Mouse (Mus musculus) cortical plate, adult 2 months (tissue): ENCODE results near the gene Ddx20. TPM values are rescaled to one million over a fixed set of nuclear protein-coding genes. Genes with fewer than 3 reads are reported as not detected.
A peak's percentile ranks its signal among the peaks of the same experiment; 100 is the strongest.

Experiments
- H3K27ac ChIP-seq: fragments of 200-500 bp; 2 replicates; pipeline ENCODE4 v1.5.1; 2012; ENCODE audit warnings: low read length, control low read depth, inconsistent platforms; ENCODE audit not compliant: insufficient read depth
- H3K4me1 ChIP-seq: fragments of 200-500 bp; 2 replicates; pipeline ENCODE4 v1.6.1; 2011; ENCODE audit warnings: low read length; ENCODE audit not compliant: control insufficient read depth, insufficient read depth
- H3K4me3 ChIP-seq: fragments of 200-500 bp; 2 replicates; pipeline ENCODE4 v1.5.1; 2011; ENCODE audit warnings: mild to moderate bottlenecking, low read length, control low read depth; ENCODE audit not compliant: insufficient read depth
- CTCF ChIP-seq: fragments of 200-500 bp; IDR thresholded peaks from 2 replicates; pipeline ENCODE4 v1.5.1; 2011; ENCODE audit warnings: mild to moderate bottlenecking, control low read depth, low read length; ENCODE audit not compliant: insufficient read depth; ENCODE audit errors: extremely low read depth
- POLR2A ChIP-seq: fragments of 200-500 bp; IDR thresholded peaks from 2 replicates; pipeline ENCODE4 v1.6.1; 2011; ENCODE audit warnings: mild to moderate bottlenecking, low read length, control low read depth; ENCODE audit not compliant: insufficient read depth; ENCODE audit errors: extremely low read depth
- polyA plus RNA-seq: library from polyadenylated mRNA; depleted of rRNA; stranded (reverse); fragments of >200 nt; gene quantifications from 2 replicates; pipeline ENCODE4 v1.2.3, GENCODE M21; 2012

Gene Ddx20
- polyA plus RNA-seq, 1 experiment = 9.1 TPM

DNA sequence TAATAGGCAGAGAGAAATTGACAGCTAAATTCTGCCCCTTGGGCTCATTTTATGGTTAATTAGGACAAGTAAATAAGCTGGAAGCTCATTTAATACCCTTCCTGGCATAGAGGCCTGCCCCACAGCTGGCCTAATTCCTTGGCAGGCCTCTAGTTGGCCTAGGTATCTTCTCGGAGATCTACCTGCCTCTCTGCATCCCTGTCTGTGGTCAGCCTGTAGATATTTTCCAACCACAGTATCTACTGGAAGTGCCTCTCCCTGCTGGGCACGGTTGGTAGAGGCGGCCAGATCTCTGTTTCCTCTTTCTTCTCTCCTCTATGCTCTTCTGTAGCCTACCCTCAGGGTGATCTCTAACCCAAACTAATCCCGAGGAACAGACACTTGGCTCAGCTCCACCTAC is 32.6 kb upstream of the Ddx20 start:
- Histone ChIP-seq H3K4me3 (no peak overlapping the region), H3K27ac (no peak overlapping the region)

DNA sequence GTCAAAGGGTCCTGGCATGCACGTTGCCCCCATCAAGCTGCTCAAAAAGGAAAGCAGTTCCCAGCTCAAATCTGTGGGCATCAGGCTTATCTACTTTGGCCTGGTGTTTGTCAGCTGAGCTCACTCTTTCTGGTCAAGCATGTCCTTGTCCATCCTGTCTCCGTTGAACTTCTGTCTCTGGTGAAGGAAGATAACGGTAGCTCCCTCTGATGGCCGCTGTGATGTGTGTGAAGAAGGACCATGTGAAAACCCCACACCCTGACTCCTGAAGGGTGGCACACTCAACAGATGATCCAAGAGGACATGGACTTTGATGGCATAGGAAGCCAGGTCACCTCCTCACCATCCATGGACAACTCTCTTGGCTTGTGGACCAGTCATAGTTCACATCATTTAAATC is 31.4 kb upstream of the Ddx20 start:
- no peak overlapping the region for H3K4me3 ChIP-seq
- TF ChIP-seq CTCF = peak; percentile 25; the same call in 1 of the 2 replicates
- TF ChIP-seq POLR2A = peak; percentile 35; the same call in 1 of the 2 replicates
- H3K4me1 ChIP-seq = no peaks in the 10 kb centered on the region; the same call in 1 of the 2 replicates
- H3K27ac ChIP-seq = no peak overlapping the region

More for the DNA sequence above, 32.6 kb upstream of the Ddx20 start:
- TF ChIP-seq POLR2A (peak; percentile 59; the same call in 1 of the 2 replicates), CTCF (no peak)
- no peaks in the 10 kb centered on the region for H3K4me1 ChIP-seq

DNA sequence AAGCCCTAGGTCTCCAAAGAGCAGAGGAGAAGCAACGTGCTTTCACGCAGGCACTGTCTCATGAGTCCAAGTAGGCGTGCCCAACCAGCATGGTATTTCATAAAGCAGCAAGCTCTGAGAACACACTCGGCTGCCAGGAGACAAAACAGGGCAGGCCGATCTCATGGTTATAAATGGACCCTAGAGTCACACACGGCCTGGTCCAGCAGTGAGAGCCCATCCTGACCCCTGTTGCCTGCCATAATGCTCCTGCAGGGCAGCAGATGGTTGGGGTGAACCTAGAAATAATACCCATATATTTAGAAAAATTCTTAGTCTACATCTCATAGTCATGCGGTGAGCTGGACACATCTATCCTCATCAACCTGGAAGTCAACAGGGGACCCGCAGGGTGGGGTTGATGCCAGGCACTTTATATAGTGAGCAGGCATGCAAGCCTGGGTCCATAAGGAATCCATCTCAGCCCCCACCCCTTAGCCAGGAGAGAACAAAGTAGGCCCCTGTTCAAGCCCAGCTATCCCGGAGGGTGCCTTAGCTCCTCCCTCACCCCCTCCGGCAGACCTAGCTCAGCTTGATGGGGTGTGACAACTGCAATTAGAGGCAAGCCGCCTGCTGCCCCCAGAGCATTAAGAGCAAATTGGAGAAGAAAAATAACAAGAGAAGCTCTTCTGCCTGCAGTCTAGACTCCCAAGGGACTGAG is 30.6 kb upstream of the Ddx20 start:
- no peak overlapping the region for H3K4me3 ChIP-seq
- TF ChIP-seq POLR2A (peak; percentile 65), CTCF (no peak)
- no peaks in the 10 kb centered on the region; the same call in 1 of the 2 replicates for H3K4me1 ChIP-seq
- H3K27ac ChIP-seq = no peak overlapping the region

DNA sequence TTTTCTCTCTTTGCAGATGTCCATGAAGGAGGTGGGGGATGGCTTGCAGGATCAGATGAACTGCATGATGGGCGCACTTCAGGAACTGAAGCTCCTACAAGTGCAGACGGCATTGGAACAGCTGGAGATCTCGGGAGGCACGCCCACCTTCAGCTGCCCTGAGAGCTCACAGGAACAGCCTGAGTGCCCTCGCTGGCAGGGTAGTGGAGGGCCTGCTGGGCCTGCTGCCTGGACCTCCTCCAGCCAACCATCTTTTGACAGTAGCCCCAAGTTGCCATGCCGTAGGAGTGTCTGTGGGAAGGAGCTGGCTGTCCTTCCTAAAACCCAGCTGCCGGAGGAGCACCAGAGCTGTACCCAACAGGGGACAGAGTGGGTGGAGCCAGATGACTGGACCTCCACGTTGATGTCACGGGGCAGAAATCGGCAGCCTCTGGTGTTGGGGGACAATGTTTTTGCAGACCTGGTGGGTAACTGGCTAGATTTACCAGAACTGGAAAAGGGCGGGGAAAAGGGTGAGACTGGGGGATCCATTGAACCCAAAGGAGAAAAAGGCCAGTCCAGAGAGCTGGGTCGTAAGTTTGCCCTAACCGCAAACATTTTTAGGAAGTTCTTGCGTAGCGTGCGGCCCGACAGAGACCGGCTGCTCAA is 29.1 kb upstream of the Ddx20 start:
- H3K27ac ChIP-seq = no peak overlapping the region
- no peak overlapping the region for H3K4me3 ChIP-seq
- TF ChIP-seq POLR2A (no peak), CTCF (no peak)
- no peaks in the 10 kb centered on the region; the same call in 1 of the 2 replicates for H3K4me1 ChIP-seq

DNA sequence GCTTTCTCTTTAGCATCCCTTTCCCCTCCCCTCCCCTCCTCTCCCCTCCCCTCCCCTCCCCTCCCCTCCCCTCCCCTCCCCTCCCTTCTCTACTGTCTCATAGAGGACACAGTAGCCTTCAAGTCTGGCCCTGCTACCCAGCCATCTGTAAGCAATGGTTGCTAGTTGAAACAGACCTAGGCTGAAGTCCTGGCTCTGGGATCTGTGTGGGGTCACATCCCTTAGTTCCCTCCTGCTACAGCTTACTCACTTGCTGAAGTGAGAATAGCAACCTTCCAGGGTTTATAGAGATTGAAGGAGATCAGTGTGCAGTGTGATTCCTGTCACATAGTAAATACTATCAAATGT is 27.4 kb upstream of the Ddx20 start:
- no peak for TF ChIP-seq POLR2A
- TF ChIP-seq CTCF = no peak
- no peak overlapping the region for H3K4me3 ChIP-seq
- H3K4me1 ChIP-seq = peaks cover 3% of the 10 kb centered on the region
- H3K27ac ChIP-seq = no peak overlapping the region

DNA sequence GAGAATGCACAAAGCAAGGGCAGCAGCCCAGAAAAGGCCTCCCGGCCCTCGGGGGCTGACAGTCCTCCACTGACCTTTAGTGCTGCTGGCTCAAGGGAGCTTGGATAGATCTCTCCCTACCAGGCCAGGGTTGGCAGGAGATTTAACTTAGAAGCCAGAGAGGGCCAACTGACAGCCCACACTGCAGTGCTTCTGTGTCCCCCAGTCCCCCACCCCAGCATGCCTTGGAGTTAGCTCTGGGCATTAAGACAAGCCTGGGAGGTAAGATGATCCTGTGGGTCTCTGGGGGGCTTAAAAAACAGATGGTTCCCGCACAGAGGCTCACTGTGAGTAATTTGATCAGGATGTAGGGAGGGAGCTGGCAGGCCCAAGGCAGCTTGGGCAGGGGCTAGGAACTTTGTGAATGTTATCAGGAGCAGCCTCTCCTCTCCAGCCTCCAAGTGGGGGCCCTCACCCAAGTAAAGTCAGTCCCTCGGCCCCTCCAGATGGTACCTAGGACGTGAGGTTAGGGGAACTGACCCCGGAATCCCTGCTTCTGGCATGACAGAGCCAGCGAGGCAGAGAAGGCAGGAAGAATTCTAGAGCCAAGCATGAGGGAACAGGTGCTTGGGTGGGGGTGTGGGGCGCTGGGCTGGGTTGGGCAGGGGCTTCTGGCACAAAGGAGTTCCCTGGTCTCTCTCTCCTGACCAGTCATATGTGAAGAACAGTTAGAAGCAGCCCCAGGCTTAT is 26.9 kb upstream of the Ddx20 start:
- Histone ChIP-seq H3K4me3 (no peak overlapping the region), H3K4me1 (peaks cover 5% of the 10 kb centered on the region), H3K27ac (no peak overlapping the region)
- TF ChIP-seq POLR2A = no peak
- TF ChIP-seq CTCF = no peak

DNA sequence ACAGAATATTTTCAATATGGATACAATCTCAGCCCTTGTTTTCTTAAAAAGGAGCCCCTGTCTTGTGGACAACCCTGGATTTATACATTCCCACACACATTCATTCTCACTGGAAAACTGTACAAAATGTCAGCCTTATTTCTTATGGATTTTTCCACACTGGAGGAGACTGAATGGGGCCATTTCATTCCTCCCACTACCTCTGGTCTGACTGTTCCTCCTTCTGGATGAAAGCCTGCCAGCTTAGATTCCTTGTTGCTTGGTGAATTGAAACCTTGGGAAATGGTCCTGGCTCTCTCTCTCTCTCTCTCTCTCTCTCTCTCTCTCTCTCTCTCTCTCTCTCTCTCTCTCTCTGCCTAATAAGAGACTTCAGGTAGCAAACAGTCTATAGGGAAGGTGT is 25.5 kb upstream of the Ddx20 start:
- peaks cover 7% of the 10 kb centered on the region for H3K4me1 ChIP-seq
- H3K4me3 ChIP-seq = no peak overlapping the region
- TF ChIP-seq CTCF (no peak), POLR2A (no peak)
- no peak overlapping the region for H3K27ac ChIP-seq

DNA sequence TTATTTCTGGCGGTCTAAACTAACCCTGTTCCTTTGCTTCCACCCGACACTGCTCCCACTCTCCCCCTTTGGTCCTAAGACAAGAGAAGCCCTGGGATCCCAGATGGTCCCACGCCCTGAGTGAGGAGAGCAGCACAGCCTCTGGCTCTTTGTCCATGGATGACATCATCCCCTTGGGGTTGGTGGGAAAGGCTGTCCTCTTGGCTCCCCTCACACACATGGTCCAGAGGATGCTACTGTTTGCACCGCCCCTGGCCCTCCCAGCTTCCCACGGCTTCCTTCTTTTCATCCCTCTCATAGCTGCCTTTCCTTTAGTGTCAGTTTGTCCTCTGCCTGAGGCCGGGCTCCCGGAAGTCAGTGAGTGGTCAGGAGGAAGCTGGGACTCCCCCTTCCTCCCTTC is 24.4 kb upstream of the Ddx20 start:
- TF ChIP-seq CTCF (no peak), POLR2A (no peak)
- no peak overlapping the region; the same call in 1 of the 2 replicates for H3K27ac ChIP-seq
- H3K4me3 ChIP-seq = no peak overlapping the region
- peaks cover 9% of the 10 kb centered on the region for H3K4me1 ChIP-seq

DNA sequence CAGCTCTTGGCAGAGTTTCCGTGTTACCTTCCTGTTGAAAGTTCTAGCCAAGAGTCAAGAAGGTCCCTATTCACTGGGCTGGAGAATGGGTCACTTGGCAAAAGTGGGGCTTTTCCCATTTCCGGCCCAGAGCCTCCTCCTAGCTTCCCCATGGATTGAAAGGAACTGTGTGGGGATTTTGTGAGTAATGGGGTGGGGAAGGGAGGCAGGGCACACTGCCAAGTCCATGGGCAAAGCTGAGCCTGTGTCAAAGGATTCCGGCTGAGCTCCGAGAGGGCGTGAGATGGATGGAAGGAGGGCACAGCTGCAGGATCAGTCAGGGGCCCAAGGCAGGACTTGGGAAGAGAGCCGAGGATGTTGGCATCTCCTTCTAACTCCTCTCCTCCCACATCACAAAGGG is 22.9 kb upstream of the Ddx20 start:
- H3K4me3 ChIP-seq = no peak overlapping the region
- TF ChIP-seq CTCF (no peak), POLR2A (no peak)
- H3K27ac ChIP-seq = peak overlapping the region; percentile 6; the same call in 1 of the 2 replicates
- peaks cover 9% of the 10 kb centered on the region for H3K4me1 ChIP-seq
